Mouse (Mus musculus) embryonic facial prominence, embryonic 11.5 days (tissue): ENCODE measurements around the gene Syt7. TPM values are rescaled to one million over a fixed set of nuclear protein-coding genes. Genes with fewer than 3 reads are reported as not detected.
A peak's percentile ranks its signal among the peaks of the same experiment; 100 is the strongest.

Experiments
- ATAC-seq: fragments of 200-750 bp; cut with Nextera tagmentation; replicated peaks from 2 replicates; pipeline ENCODE4 v1.8.0; 2017; ENCODE audit warnings: low read depth; ENCODE audit not compliant: insufficient number of reproducible peaks, low FRiP score, low TSS enrichment
- DNase-seq: peaks from one replicate; pipeline ENCODE4 v3.0.0-alpha.2; 2015; ENCODE audit warnings: low spot score
- H3K27ac ChIP-seq: fragments of 300-500 bp; sonication (generic); replicated peaks from 2 replicates; pipeline ENCODE4 v1.5.1; 2014; ENCODE audit warnings: mild to moderate bottlenecking, low read depth, low read length, control low read depth
- H3K27me3 ChIP-seq: fragments of 300-500 bp; sonication (generic); 2 replicates; pipeline ENCODE4 v1.6.1; 2014; ENCODE audit warnings: mild to moderate bottlenecking, low read length, moderate library complexity, mixed read lengths; ENCODE audit not compliant: control insufficient read depth, insufficient read depth
- H3K36me3 ChIP-seq: fragments of 300-500 bp; sonication (generic); replicated peaks from 2 replicates; pipeline ENCODE4 v1.6.1; 2014; ENCODE audit warnings: low read depth, mild to moderate bottlenecking, low read length, moderate library complexity, mixed read lengths; ENCODE audit not compliant: control insufficient read depth, insufficient read depth
- H3K4me1 ChIP-seq: fragments of 300-500 bp; sonication (generic); 2 replicates; pipeline ENCODE4 v1.6.1; 2014; ENCODE audit warnings: low read length, mixed read lengths; ENCODE audit not compliant: control insufficient read depth, insufficient read depth
- H3K4me2 ChIP-seq: fragments of 300-500 bp; sonication (generic); 2 replicates; pipeline ENCODE4 v1.6.1; 2014; ENCODE audit warnings: low read depth, mild to moderate bottlenecking, control low read depth, low read length, moderate library complexity
- H3K4me3 ChIP-seq: fragments of 300-500 bp; sonication (generic); 2 replicates; pipeline ENCODE4 v1.5.1; 2014; ENCODE audit warnings: low read depth, low read length, control low read depth
- H3K9ac ChIP-seq: fragments of 300-500 bp; sonication (generic); replicated peaks from 2 replicates; pipeline ENCODE4 v1.6.1; 2014; ENCODE audit warnings: mild to moderate bottlenecking, control low read depth, low read length
- H3K9me3 ChIP-seq: fragments of 300-500 bp; sonication (generic); replicated peaks from 2 replicates; pipeline ENCODE4 v1.6.1; 2016; ENCODE audit warnings: mild to moderate bottlenecking, low read length, inconsistent platforms, mixed read lengths; ENCODE audit not compliant: control insufficient read depth
- WGBS: fragments of 180-500 bp; shearing (Covaris S2); extraction: QIAGEN DNeasy Blood & Tissue Kit; methylation state at CpG from one replicate; pipeline ENCODE4 v1.1.7; 2014; 5-methylcytosine and 5-hydroxymethylcytosine counted together
- polyA plus RNA-seq: library from polyadenylated mRNA; unstranded; fragments of >200 nt; fragmentation: Nextera tagmentation; extraction: Ambion mirVana; gene quantifications from 2 replicates; pipeline ENCODE4 v1.2.1, GENCODE M21; 2014

The Syt7 gene
- polyA plus RNA-seq, 1 experiment from 2014 or later = 2.2 TPM

GRCm38 (mm10) chr19:10421986-10422976 lies 33.4 kb downstream of the Syt7 start:
- WGBS = 3% methylated on average over 53 of the region's 53 CpGs
- Histone ChIP-seq H3K4me2 (peak overlapping the region; percentile 68), H3K36me3 (no peaks in the 10 kb centered on the region), H3K27ac (no peak overlapping the region), H3K27me3 (peaks cover 4% of the 10 kb centered on the region; the same call in 1 of the 2 replicates), H3K4me1 (peaks cover 12% of the 10 kb centered on the region), H3K4me3 (peak overlapping the region; percentile 29), H3K9me3 (no peaks in the 10 kb centered on the region), H3K9ac (peak overlapping the region; percentile 45)
- DNase-seq (peak; percentile 31), ATAC-seq (no peak; the same call in 1 of the 2 replicates)

GRCm38 (mm10) chr19:10424751-10425150 lies 35.9 kb downstream of the Syt7 start:
- peaks cover 12% of the 10 kb centered on the region for H3K4me1 ChIP-seq
- H3K4me2 ChIP-seq = no peak overlapping the region
- H3K27me3 ChIP-seq = peaks cover 4% of the 10 kb centered on the region; the same call in 1 of the 2 replicates
- 59% methylated on average over 1 of the region's 1 CpGs for WGBS
- H3K9me3 ChIP-seq = no peaks in the 10 kb centered on the region
- no peaks in the 10 kb centered on the region for H3K36me3 ChIP-seq
- DNase-seq (no peak), ATAC-seq (no peak)
- no peak overlapping the region for H3K4me3 ChIP-seq
- no peak overlapping the region for H3K27ac ChIP-seq
- H3K9ac ChIP-seq = no peak overlapping the region

- DNase-seq (no peak), ATAC-seq (no peak)
- Histone ChIP-seq H3K4me3 (no peak overlapping the region), H3K4me1 (peaks cover 12% of the 10 kb centered on the region), H3K9me3 (no peaks in the 10 kb centered on the region), H3K27ac (no peak overlapping the region), H3K9ac (no peak overlapping the region; the same call in 1 of the 2 replicates), H3K27me3 (peaks cover 4% of the 10 kb centered on the region; the same call in 1 of the 2 replicates), H3K36me3 (no peaks in the 10 kb centered on the region), H3K4me2 (no peak overlapping the region)
- 37% methylated on average over 13 of the region's 13 CpGs for WGBS
These were observed 36.8 kb downstream of the Syt7 start for GRCm38 (mm10) chr19:10425484-10426270.

GRCm38 (mm10) chr19:10426312-10426711 lies 37.4 kb downstream of the Syt7 start:
- Histone ChIP-seq H3K9ac (no peak overlapping the region; the same call in 1 of the 2 replicates), H3K4me2 (no peak overlapping the region), H3K4me3 (no peak overlapping the region), H3K4me1 (peaks cover 12% of the 10 kb centered on the region), H3K27ac (no peak overlapping the region), H3K27me3 (peaks cover 4% of the 10 kb centered on the region; the same call in 1 of the 2 replicates), H3K9me3 (no peaks in the 10 kb centered on the region), H3K36me3 (no peaks in the 10 kb centered on the region)
- ATAC-seq (no peak), DNase-seq (no peak)
- 28% methylated on average over 25 of the region's 25 CpGs for WGBS

- no peak for DNase-seq
- 39% methylated on average over 6 of the region's 6 CpGs for WGBS
- H3K36me3 ChIP-seq = no peaks in the 10 kb centered on the region
- H3K27me3 ChIP-seq = peaks cover 4% of the 10 kb centered on the region; the same call in 1 of the 2 replicates
- H3K4me3 ChIP-seq = no peak overlapping the region
- no peaks in the 10 kb centered on the region for H3K9me3 ChIP-seq
- no peak overlapping the region for H3K27ac ChIP-seq
- H3K9ac ChIP-seq = no peak overlapping the region
- ATAC-seq = no peak
- H3K4me1 ChIP-seq = peaks cover 12% of the 10 kb centered on the region
- no peak overlapping the region for H3K4me2 ChIP-seq
These were observed 37.9 kb downstream of the Syt7 start for GRCm38 (mm10) chr19:10426793-10427192.

- Histone ChIP-seq H3K9ac (no peak overlapping the region), H3K4me2 (no peak overlapping the region), H3K27me3 (peaks cover 4% of the 10 kb centered on the region; the same call in 1 of the 2 replicates), H3K4me3 (no peak overlapping the region), H3K27ac (no peak overlapping the region), H3K9me3 (no peaks in the 10 kb centered on the region), H3K36me3 (no peaks in the 10 kb centered on the region), H3K4me1 (peaks cover 10% of the 10 kb centered on the region)
- no peak for DNase-seq
- ATAC-seq = no peak
- 75% methylated on average over 9 of the region's 9 CpGs for WGBS
These were observed 38.5 kb downstream of the Syt7 start for GRCm38 (mm10) chr19:10427431-10427830.

GRCm38 (mm10) chr19:10429371-10429770 lies 40.5 kb downstream of the Syt7 start:
- Histone ChIP-seq H3K4me1 (peaks cover 5% of the 10 kb centered on the region; the same call in 1 of the 2 replicates), H3K9me3 (no peaks in the 10 kb centered on the region), H3K4me3 (no peak overlapping the region), H3K4me2 (no peak overlapping the region), H3K27me3 (no peaks in the 10 kb centered on the region), H3K9ac (no peak overlapping the region), H3K36me3 (no peaks in the 10 kb centered on the region), H3K27ac (no peak overlapping the region)
- 91% methylated on average over 8 of the region's 8 CpGs for WGBS
- ATAC-seq (no peak), DNase-seq (no peak)
